Mouse (Mus musculus) left cerebral cortex, adult 9 months (tissue): ENCODE data around the gene Mblac1.
"Not testable (repeated sequence)": the region's sequence is repeated elsewhere in the genome, so short reads cannot be mapped to it uniquely, and the experiment has no call there.

Source experiments
- DNase-seq, 2 experiments: peaks; one replicate each; pipeline ENCODE4 v3.0.0; 2022; ENCODE audit warnings: low spot score in 2 of 2

The Mblac1 gene

GRCm38 (mm10) chr5:138207873-138208272 lies 13.8 kb downstream of the Mblac1 start:
- no peak for DNase-seq

- DNase-seq = not testable (repeated sequence)
These were observed 22.5 kb downstream of the Mblac1 start for GRCm38 (mm10) chr5:138216632-138217031.

- no peak for DNase-seq
These were observed 25.8 kb downstream of the Mblac1 start for GRCm38 (mm10) chr5:138219864-138220263.

GRCm38 (mm10) chr5:138222111-138222510 lies 28.0 kb downstream of the Mblac1 start:
- DNase-seq = peak; percentile 16 to 85

GRCm38 (mm10) chr5:138223287-138223686 lies 29.2 kb downstream of the Mblac1 start:
- DNase-seq = no peak

GRCm38 (mm10) chr5:138225700-138226099 lies 31.6 kb downstream of the Mblac1 start, which contains the start of gene Nxpe5:
Gene Nxpe5, plus strand, starts transcription at chr5:138225898.
- no peak for DNase-seq

GRCm38 (mm10) chr5:138226491-138226890 lies 32.4 kb downstream of the Mblac1 start:
- DNase-seq = no peak

- DNase-seq = no peak
These were observed 33.3 kb downstream of the Mblac1 start for GRCm38 (mm10) chr5:138227367-138227766.

- no peak for DNase-seq
These were observed 33.9 kb downstream of the Mblac1 start for GRCm38 (mm10) chr5:138228026-138228425.

GRCm38 (mm10) chr5:138229511-138229910 lies 35.4 kb downstream of the Mblac1 start:
- no peak for DNase-seq

GRCm38 (mm10) chr5:138233778-138234177 lies 39.7 kb downstream of the Mblac1 start:
- DNase-seq = no peak

- no peak for DNase-seq
These were observed 40.1 kb downstream of the Mblac1 start for GRCm38 (mm10) chr5:138234224-138234623.

- no peak for DNase-seq
These were observed 47.4 kb downstream of the Mblac1 start for GRCm38 (mm10) chr5:138241511-138241910.
